Mouse (Mus musculus): ENCODE data around the gene Copg1. TPM values are rescaled to one million over a fixed set of nuclear protein-coding genes. Genes with fewer than 3 reads are reported as not detected.

Copg1 gene
- polyA plus RNA-seq, 1 experiment from 2014 or later, result 121 TPM

DNA sequence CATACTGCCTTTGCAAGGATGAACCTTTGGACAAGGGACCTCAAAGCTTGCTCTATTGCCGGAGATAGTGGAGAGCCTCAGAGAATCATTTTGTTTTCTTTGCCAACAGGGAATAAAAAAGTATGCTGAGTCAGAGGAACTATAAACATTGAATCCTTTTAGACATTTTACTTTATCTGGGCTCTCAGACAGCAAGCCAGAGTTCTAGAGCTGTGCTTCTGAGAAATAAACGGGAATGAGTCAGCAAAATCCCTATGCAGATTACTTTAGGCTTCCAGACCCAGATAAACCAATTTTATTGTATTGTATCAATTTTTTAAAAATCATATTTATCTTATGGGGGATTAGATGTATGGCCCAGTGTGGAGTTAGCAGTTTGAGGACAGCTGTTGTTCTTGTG is 20.4 kb upstream of the Copg1 start:
- 47% methylated on average over 2 of the region's 2 CpGs for WGBS
- H3K9ac ChIP-seq (ENCODE audit: low read length), result no peak overlapping the region
- H3K36me3 ChIP-seq (ENCODE audit: control insufficient read depth, insufficient read depth, low read length), result no peaks in the 10 kb centered on the region
- H3K9me3 ChIP-seq (ENCODE audit: control insufficient read depth, low read length), result no peaks in the 10 kb centered on the region
- H3K27me3 ChIP-seq (ENCODE audit: control insufficient read depth, insufficient read depth, low read length), result no peaks in the 10 kb centered on the region
- H3K4me1 ChIP-seq (ENCODE audit: control insufficient read depth in 2 of 2, insufficient read depth in 2 of 2, low read length in 2 of 2), result peaks cover 3 to 4% of the 10 kb centered on the region in 2 experiments; a peak in 2 of 4 replicates
- no peak overlapping the region for H3K27ac ChIP-seq (replicated peaks in 1 of 2; ENCODE audit: control insufficient read depth in 1 of 2, insufficient read depth in 1 of 2, low read depth in 2 of 2, low read length in 2 of 2)
- no peak overlapping the region for H3K4me2 ChIP-seq (ENCODE audit: low read length)
- ATAC-seq (ENCODE audit: insufficient number of reproducible peaks, insufficient read depth, low FRiP score, low read depth), result no peak
- H3K4me3 ChIP-seq (ENCODE audit: control insufficient read depth in 1 of 2, insufficient read depth in 1 of 2, low read depth in 1 of 2, low read length in 2 of 2), result no peak overlapping the region

DNA sequence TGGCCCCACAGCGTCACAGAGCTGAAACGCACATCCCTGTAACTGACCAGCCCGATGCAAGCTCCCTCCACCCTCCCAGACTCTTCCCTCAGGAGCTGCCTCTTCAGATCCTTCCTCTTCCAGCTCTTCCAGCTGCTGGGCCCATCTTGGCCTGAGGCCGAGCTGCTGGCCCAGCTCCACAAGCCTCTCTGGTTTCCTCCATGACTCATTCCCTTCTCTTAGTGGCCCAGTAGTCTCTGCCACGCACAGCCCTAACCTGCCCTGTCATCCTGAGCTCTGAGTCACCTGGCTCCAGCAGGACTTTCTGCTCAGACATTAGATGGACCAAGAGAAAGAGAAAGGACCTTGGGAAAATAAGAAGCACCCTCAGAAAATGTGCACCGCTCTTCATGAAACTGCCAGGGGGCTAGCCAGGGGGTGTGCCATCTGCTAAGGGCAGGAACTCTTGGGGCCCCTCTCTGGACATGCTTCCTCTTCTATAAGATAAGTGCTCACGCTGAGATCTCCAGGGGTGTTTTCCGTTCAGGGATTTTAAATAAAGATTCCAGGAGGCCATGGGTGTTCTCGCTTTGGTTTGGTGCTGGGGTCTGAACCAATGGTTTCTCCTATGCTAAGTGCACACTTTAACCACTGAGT is 18.6 kb upstream of the Copg1 start:
- ATAC-seq (ENCODE audit: insufficient number of reproducible peaks, insufficient read depth, low FRiP score, low read depth), result peak; percentile 75
- Histone ChIP-seq H3K36me3 (ENCODE audit: control insufficient read depth, insufficient read depth, low read length) (no peaks in the 10 kb centered on the region), H3K9ac (ENCODE audit: low read length) (no peak overlapping the region), H3K4me1 (ENCODE audit: control insufficient read depth in 2 of 2, insufficient read depth in 2 of 2, low read length in 2 of 2) (peaks cover 3 to 4% of the 10 kb centered on the region in 2 experiments; a peak in 2 of 4 replicates), H3K4me2 (ENCODE audit: low read length) (no peak overlapping the region), H3K27me3 (ENCODE audit: control insufficient read depth, insufficient read depth, low read length) (no peaks in the 10 kb centered on the region), H3K9me3 (ENCODE audit: control insufficient read depth, low read length) (no peaks in the 10 kb centered on the region), H3K27ac (replicated peaks in 1 of 2; ENCODE audit: control insufficient read depth in 1 of 2, insufficient read depth in 1 of 2, low read depth in 2 of 2, low read length in 2 of 2) (peak overlapping the region; percentile 2 to 41; a peak in 3 of 4 replicates), H3K4me3 (ENCODE audit: control insufficient read depth in 1 of 2, insufficient read depth in 1 of 2, low read depth in 1 of 2, low read length in 2 of 2) (no peak overlapping the region)
- 58% methylated on average over 9 of the region's 9 CpGs for WGBS

DNA sequence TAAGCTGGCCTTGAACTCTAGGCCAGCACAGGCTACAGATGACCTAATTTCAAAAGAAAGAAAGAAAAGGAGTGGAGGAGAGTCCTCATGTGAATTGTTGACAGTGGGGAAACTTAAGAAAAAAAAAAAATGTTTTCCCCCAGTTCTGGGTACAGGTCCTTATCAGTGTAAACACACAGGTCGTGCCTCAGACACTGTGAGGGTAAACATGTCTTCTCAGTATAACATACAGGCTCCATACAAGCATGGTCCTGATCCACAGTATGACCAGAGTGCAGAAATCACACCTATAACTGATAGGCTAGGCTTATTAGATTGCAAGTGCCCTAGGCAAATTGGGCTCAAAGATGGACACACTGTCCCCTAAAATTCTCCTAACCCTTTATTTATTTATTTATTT is 17.2 kb upstream of the Copg1 start:
- Histone ChIP-seq H3K27me3 (ENCODE audit: control insufficient read depth, insufficient read depth, low read length) (no peaks in the 10 kb centered on the region), H3K27ac (replicated peaks in 1 of 2; ENCODE audit: control insufficient read depth in 1 of 2, insufficient read depth in 1 of 2, low read depth in 2 of 2, low read length in 2 of 2) (no peak overlapping the region), H3K4me2 (ENCODE audit: low read length) (no peak overlapping the region), H3K9me3 (ENCODE audit: control insufficient read depth, low read length) (no peaks in the 10 kb centered on the region), H3K4me3 (ENCODE audit: control insufficient read depth in 1 of 2, insufficient read depth in 1 of 2, low read depth in 1 of 2, low read length in 2 of 2) (no peak overlapping the region), H3K36me3 (ENCODE audit: control insufficient read depth, insufficient read depth, low read length) (no peaks in the 10 kb centered on the region), H3K9ac (ENCODE audit: low read length) (no peak overlapping the region), H3K4me1 (ENCODE audit: control insufficient read depth in 2 of 2, insufficient read depth in 2 of 2, low read length in 2 of 2) (peaks cover 3 to 4% of the 10 kb centered on the region in 2 experiments; a peak in 2 of 4 replicates)
- ATAC-seq (ENCODE audit: insufficient number of reproducible peaks, insufficient read depth, low FRiP score, low read depth), result no peak
- WGBS, result 57% methylated on average over 1 of the region's 1 CpGs

DNA sequence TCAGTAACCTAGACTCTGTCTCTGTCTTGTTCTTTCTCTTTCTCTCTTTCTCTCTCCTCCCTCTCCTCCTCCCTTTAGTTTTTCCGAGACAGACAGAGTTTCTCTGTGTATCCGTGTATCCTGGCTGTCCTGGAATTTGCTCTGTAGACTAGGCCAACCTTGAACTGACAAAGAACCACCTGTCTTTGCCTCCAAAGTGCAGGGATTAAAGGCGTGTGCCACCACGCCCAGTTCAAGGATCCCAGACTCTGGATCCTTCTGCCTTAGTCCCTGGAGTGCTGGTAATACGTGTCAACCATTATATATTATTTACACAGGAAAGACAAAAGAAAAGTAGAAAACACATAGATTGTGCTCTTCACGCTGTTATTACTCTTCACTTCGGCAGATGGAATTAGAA is 16.4 kb upstream of the Copg1 start:
- no peak overlapping the region for H3K9ac ChIP-seq (ENCODE audit: low read length)
- no peaks in the 10 kb centered on the region for H3K27me3 ChIP-seq (ENCODE audit: control insufficient read depth, insufficient read depth, low read length)
- WGBS, result 82% methylated on average over 7 of the region's 7 CpGs
- H3K4me3 ChIP-seq (ENCODE audit: control insufficient read depth in 1 of 2, insufficient read depth in 1 of 2, low read depth in 1 of 2, low read length in 2 of 2), result no peak overlapping the region
- H3K9me3 ChIP-seq (ENCODE audit: control insufficient read depth, low read length), result no peaks in the 10 kb centered on the region
- peaks cover 3 to 4% of the 10 kb centered on the region in 2 experiments; a peak in 2 of 4 replicates for H3K4me1 ChIP-seq (ENCODE audit: control insufficient read depth in 2 of 2, insufficient read depth in 2 of 2, low read length in 2 of 2)
- ATAC-seq (ENCODE audit: insufficient number of reproducible peaks, insufficient read depth, low FRiP score, low read depth), result no peak
- H3K27ac ChIP-seq (replicated peaks in 1 of 2; ENCODE audit: control insufficient read depth in 1 of 2, insufficient read depth in 1 of 2, low read depth in 2 of 2, low read length in 2 of 2), result no peak overlapping the region
- no peak overlapping the region for H3K4me2 ChIP-seq (ENCODE audit: low read length)
- H3K36me3 ChIP-seq (ENCODE audit: control insufficient read depth, insufficient read depth, low read length), result no peaks in the 10 kb centered on the region

DNA sequence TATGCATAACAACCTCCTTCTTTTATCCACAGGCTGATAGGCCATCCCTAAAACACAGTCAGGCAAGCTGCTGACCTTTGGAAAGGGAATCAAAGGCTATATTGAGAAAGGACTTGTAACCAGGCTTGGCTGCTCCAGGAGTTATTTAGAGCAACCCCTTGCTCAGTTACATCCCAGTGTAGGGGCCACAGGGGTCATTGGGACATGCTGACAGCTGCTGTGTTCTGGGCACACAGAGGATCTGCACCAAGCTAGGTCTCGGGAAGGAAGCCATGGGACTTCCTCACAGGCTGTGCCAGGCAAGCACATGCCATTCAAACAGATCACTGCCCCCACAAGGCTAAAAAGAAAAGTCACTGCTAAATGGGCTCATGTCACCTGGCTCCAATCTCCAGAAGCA is 14.5 kb upstream of the Copg1 start:
- Histone ChIP-seq H3K4me3 (ENCODE audit: control insufficient read depth in 1 of 2, insufficient read depth in 1 of 2, low read depth in 1 of 2, low read length in 2 of 2) (no peak overlapping the region), H3K9ac (ENCODE audit: low read length) (no peak overlapping the region), H3K27ac (replicated peaks in 1 of 2; ENCODE audit: control insufficient read depth in 1 of 2, insufficient read depth in 1 of 2, low read depth in 2 of 2, low read length in 2 of 2) (no peak overlapping the region), H3K4me2 (ENCODE audit: low read length) (no peak overlapping the region), H3K9me3 (ENCODE audit: control insufficient read depth, low read length) (no peaks in the 10 kb centered on the region), H3K36me3 (ENCODE audit: control insufficient read depth, insufficient read depth, low read length) (no peaks in the 10 kb centered on the region), H3K27me3 (ENCODE audit: control insufficient read depth, insufficient read depth, low read length) (no peaks in the 10 kb centered on the region), H3K4me1 (ENCODE audit: control insufficient read depth in 2 of 2, insufficient read depth in 2 of 2, low read length in 2 of 2) (peaks cover 3 to 4% of the 10 kb centered on the region in 2 experiments; a peak in 2 of 4 replicates)
- WGBS, result 16% methylated on average over 1 of the region's 1 CpGs
- no peak for ATAC-seq (ENCODE audit: insufficient number of reproducible peaks, insufficient read depth, low FRiP score, low read depth)

DNA sequence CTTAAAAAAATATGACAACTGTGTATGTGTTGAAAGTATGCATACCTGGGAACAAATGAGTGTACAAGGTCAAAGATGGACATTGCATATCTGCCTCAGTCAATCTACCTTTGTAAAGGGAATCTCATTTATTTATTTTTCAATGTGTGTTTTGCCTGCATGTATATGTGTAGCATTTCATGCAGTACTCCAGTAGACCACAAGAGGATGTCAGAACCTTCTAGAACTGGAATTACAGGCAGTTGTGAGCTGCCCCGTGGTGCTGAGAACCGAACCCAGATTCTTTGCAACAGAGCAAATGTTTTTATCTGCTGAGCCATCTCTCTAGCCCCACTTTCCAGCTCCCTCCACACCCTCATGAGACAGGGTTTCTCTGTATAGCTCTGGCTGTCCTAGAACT is 13.7 kb upstream of the Copg1 start:
- peaks cover 3% of the 10 kb centered on the region in 2 experiments; a peak in 2 of 4 replicates for H3K4me1 ChIP-seq (ENCODE audit: control insufficient read depth in 2 of 2, insufficient read depth in 2 of 2, low read length in 2 of 2)
- H3K27ac ChIP-seq (replicated peaks in 1 of 2; ENCODE audit: control insufficient read depth in 1 of 2, insufficient read depth in 1 of 2, low read depth in 2 of 2, low read length in 2 of 2), result no peak overlapping the region
- no peak overlapping the region for H3K4me2 ChIP-seq (ENCODE audit: low read length)
- ATAC-seq (ENCODE audit: insufficient number of reproducible peaks, insufficient read depth, low FRiP score, low read depth), result no peak
- no peaks in the 10 kb centered on the region for H3K27me3 ChIP-seq (ENCODE audit: control insufficient read depth, insufficient read depth, low read length)
- H3K9me3 ChIP-seq (ENCODE audit: control insufficient read depth, low read length), result no peaks in the 10 kb centered on the region
- H3K4me3 ChIP-seq (ENCODE audit: control insufficient read depth in 1 of 2, insufficient read depth in 1 of 2, low read depth in 1 of 2, low read length in 2 of 2), result no peak overlapping the region
- H3K36me3 ChIP-seq (ENCODE audit: control insufficient read depth, insufficient read depth, low read length), result no peaks in the 10 kb centered on the region
- H3K9ac ChIP-seq (ENCODE audit: low read length), result no peak overlapping the region
- 93% methylated on average over 2 of the region's 2 CpGs for WGBS

DNA sequence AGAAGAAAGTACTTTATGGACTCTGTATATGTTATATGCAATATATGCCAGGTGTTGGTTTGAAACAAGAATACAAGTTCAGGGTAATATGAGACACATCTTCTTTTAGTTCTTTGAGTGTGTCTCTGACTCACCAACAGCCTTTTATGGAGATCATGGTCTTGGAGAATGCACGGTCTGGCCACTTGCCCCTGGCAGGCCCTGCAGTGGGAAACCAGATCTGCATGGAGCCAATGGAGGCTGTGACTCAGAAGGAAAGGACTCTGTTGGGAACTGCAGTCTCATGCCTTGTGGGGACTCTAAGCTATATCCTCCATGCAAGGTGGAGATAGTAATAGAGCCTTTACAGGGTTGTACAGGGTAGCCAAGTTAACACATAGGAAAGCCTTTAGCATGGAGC is 12.5 kb upstream of the Copg1 start:
- WGBS, result 43% methylated on average over 1 of the region's 1 CpGs
- Histone ChIP-seq H3K27ac (replicated peaks in 1 of 2; ENCODE audit: control insufficient read depth in 1 of 2, insufficient read depth in 1 of 2, low read depth in 2 of 2, low read length in 2 of 2) (no peak overlapping the region), H3K4me3 (ENCODE audit: control insufficient read depth in 1 of 2, insufficient read depth in 1 of 2, low read depth in 1 of 2, low read length in 2 of 2) (no peak overlapping the region), H3K4me2 (ENCODE audit: low read length) (no peak overlapping the region), H3K9me3 (ENCODE audit: control insufficient read depth, low read length) (no peaks in the 10 kb centered on the region), H3K4me1 (ENCODE audit: control insufficient read depth in 2 of 2, insufficient read depth in 2 of 2, low read length in 2 of 2) (no peaks in the 10 kb centered on the region), H3K9ac (ENCODE audit: low read length) (no peak overlapping the region), H3K36me3 (ENCODE audit: control insufficient read depth, insufficient read depth, low read length) (no peaks in the 10 kb centered on the region), H3K27me3 (ENCODE audit: control insufficient read depth, insufficient read depth, low read length) (no peaks in the 10 kb centered on the region)
- no peak for ATAC-seq (ENCODE audit: insufficient number of reproducible peaks, insufficient read depth, low FRiP score, low read depth)

DNA sequence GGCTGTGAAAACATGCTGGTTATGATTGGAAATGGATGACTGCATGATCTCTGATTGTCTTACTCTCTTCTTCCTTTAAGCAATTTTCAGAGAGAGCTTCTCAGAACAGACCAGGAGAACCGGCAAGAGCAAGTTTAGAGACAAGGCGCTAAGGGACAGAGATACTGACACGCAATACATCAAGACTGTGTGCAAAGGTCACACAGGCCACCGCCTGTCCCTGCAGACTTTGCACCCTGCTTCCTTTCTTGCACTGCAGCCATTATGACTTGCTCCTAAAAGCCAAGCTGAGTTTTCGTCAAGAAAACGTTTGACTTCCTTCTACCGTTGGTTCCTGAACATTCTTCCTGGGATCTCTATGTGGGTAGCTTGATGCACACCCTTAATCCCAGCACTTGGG is 12.1 kb upstream of the Copg1 start:
- H3K27me3 ChIP-seq (ENCODE audit: control insufficient read depth, insufficient read depth, low read length), result no peaks in the 10 kb centered on the region
- no peaks in the 10 kb centered on the region for H3K9me3 ChIP-seq (ENCODE audit: control insufficient read depth, low read length)
- no peaks in the 10 kb centered on the region for H3K4me1 ChIP-seq (ENCODE audit: control insufficient read depth in 2 of 2, insufficient read depth in 2 of 2, low read length in 2 of 2)
- no peak overlapping the region for H3K4me2 ChIP-seq (ENCODE audit: low read length)
- H3K27ac ChIP-seq (replicated peaks in 1 of 2; ENCODE audit: control insufficient read depth in 1 of 2, insufficient read depth in 1 of 2, low read depth in 2 of 2, low read length in 2 of 2), result no peak overlapping the region
- no peak overlapping the region for H3K4me3 ChIP-seq (ENCODE audit: control insufficient read depth in 1 of 2, insufficient read depth in 1 of 2, low read depth in 1 of 2, low read length in 2 of 2)
- ATAC-seq (ENCODE audit: insufficient number of reproducible peaks, insufficient read depth, low FRiP score, low read depth), result no peak
- no peaks in the 10 kb centered on the region for H3K36me3 ChIP-seq (ENCODE audit: control insufficient read depth, insufficient read depth, low read length)
- WGBS, result 75% methylated on average over 7 of the region's 7 CpGs
- H3K9ac ChIP-seq (ENCODE audit: low read length), result no peak overlapping the region
